Mouse (Mus musculus) olfactory bulb, adult 2 months (tissue): ENCODE measurements at regions not wholly inside any gene's neighbourhood (a gene's known extent, or its start where the extent isn't known, plus 50 kb on each side); places are given as distances from the start of the nearest gene placed in this dataset.

ENCODE experiments used
- CTCF ChIP-seq: fragments of 200-500 bp; IDR thresholded peaks from 2 replicates; pipeline ENCODE4 v1.5.1; 2012; ENCODE audit warnings: low read depth, mild to moderate bottlenecking, low read length, moderate library complexity; ENCODE audit not compliant: insufficient read depth
- POLR2A ChIP-seq: fragments of 200-500 bp; IDR thresholded peaks from 2 replicates; pipeline ENCODE4 v1.6.1; 2012; ENCODE audit warnings: mild to moderate bottlenecking, low read depth, low read length, moderate library complexity; ENCODE audit not compliant: insufficient read depth

- no peak for TF ChIP-seq POLR2A
- TF ChIP-seq CTCF = no peak
Measured at GRCm38 (mm10) chr13:44493884-44494283, 235.4 kb upstream of the Jarid2 start.
